Mouse (Mus musculus) left cerebral cortex, postnatal 4 days (tissue): ENCODE measurements at regions not wholly inside any gene's neighbourhood (a gene's known extent, or its start where the extent isn't known, plus 50 kb on each side); places are given as distances from the start of the nearest gene placed in this dataset.
A peak's percentile ranks its signal among the peaks of the same experiment; 100 is the strongest.
"Not testable (repeated sequence)": the region's sequence is repeated elsewhere in the genome, so short reads cannot be mapped to it uniquely, and the experiment has no call there.

ENCODE experiments used
- DNase-seq: peaks from one replicate; pipeline ENCODE4 v3.0.0-alpha.2; 2022
- intact Hi-C: fragments of 180-260 bp; cut with DNase I; formaldehyde crosslinking; loops from one replicate; pipeline ENCODE4 v1.15.1; 2025

- intact Hi-C loops: loop anchor here (10.0 kb wide), 1 partner anchor 644 kb away; no protein-coding TSS in a partner anchor
- DNase-seq: peak; percentile 92
Measured at GRCm38 (mm10) chr12:29348698-29349097, 179.5 kb upstream of the Myt1l start.

- intact Hi-C loops: loop anchor here (10.0 kb wide), 1 partner anchor 644 kb away; no protein-coding TSS in a partner anchor
Measured at GRCm38 (mm10) chr12:29349146-29349850, 178.9 kb upstream of the Myt1l start.

GRCm38 (mm10) chr12:29353777-29354496 is 174.2 kb upstream of the Myt1l start:
- DNase-seq: no peak
- intact Hi-C loops: loop anchor here (10.0 kb wide), 1 partner anchor 171 kb away; the partner anchor contains the start of gene Myt1l

More at GRCm38 (mm10) chr12:29349146-29349850, 178.9 kb upstream of the Myt1l start:
- DNase-seq: peak; percentile 93

GRCm38 (mm10) chr12:29354816-29355215 is 173.4 kb upstream of the Myt1l start:
- intact Hi-C loops: loop anchor here (10.0 kb wide), 1 partner anchor 170 kb away; the partner anchor contains the start of gene Myt1l

GRCm38 (mm10) chr12:29356681-29357397 is 171.3 kb upstream of the Myt1l start:
- DNase-seq: peak; percentile 49
- intact Hi-C loops: loop anchor here (10.0 kb wide), 1 partner anchor 168 kb away; the partner anchor contains the start of gene Myt1l

More at GRCm38 (mm10) chr12:29354816-29355215, 173.4 kb upstream of the Myt1l start:
- DNase-seq: no peak

GRCm38 (mm10) chr12:29361236-29361635 is 166.9 kb upstream of the Myt1l start:
- intact Hi-C loops: no loop called here
- no peak for DNase-seq

GRCm38 (mm10) chr12:29367741-29368106 is 160.5 kb upstream of the Myt1l start:
- intact Hi-C loops, DNase-seq: not testable (repeated sequence)

- peak; percentile 68 for DNase-seq
- intact Hi-C loops: no loop called here
Measured at GRCm38 (mm10) chr12:29368107-29368819, 159.9 kb upstream of the Myt1l start.

GRCm38 (mm10) chr12:29368820-29369175 is 159.4 kb upstream of the Myt1l start:
- intact Hi-C loops: no loop called here
- DNase-seq: no peak

GRCm38 (mm10) chr12:29391756-29392155 is 136.4 kb upstream of the Myt1l start:
- no peak for DNase-seq
- intact Hi-C loops: no loop called here

GRCm38 (mm10) chr12:29394271-29394670 is 133.9 kb upstream of the Myt1l start:
- DNase-seq: no peak
- intact Hi-C loops: no loop called here

GRCm38 (mm10) chr12:29394881-29395280 is 133.3 kb upstream of the Myt1l start:
- DNase-seq: no peak
- intact Hi-C loops: no loop called here

- intact Hi-C loops: no loop called here
- DNase-seq: no peak
Measured at GRCm38 (mm10) chr12:29395401-29395982, 132.7 kb upstream of the Myt1l start.

- intact Hi-C loops: no loop called here
- no peak for DNase-seq
Measured at GRCm38 (mm10) chr12:29404434-29404833, 123.8 kb upstream of the Myt1l start.

GRCm38 (mm10) chr12:29409336-29410055 is 118.7 kb upstream of the Myt1l start:
- DNase-seq: no peak
- intact Hi-C loops: no loop called here

- DNase-seq: no peak
- intact Hi-C loops: no loop called here
Measured at GRCm38 (mm10) chr12:29433936-29434335, 94.2 kb upstream of the Myt1l start.

GRCm38 (mm10) chr12:29439343-29440019 is 88.7 kb upstream of the Myt1l start:
- DNase-seq: peak; percentile 1
- intact Hi-C loops: no loop called here

GRCm38 (mm10) chr12:29465201-29465600 is 63.0 kb upstream of the Myt1l start:
- DNase-seq: peak; percentile 36
- intact Hi-C loops: not testable (repeated sequence)
